46 mouse cellular contexts compared by ENCODE assay signal in genomic region chr9:15925237-15925636, GRCm38 (mm10). TPM values are rescaled to one million over a fixed set of nuclear protein-coding genes. Genes with fewer than 3 reads are reported as not detected.
"Had no signal": no experiment of that assay in that cellular context is flagged by ENCODE, and none has a peak within 500 bp of the region (broad histone marks: within the 10 kb centered on the region; RNA-seq: fewer than 3 reads in every experiment).

No protein-coding gene starts in this region.

- DNase-seq: left cerebral cortex, postnatal 4 days; liver; liver, embryonic 13.5 days; liver, postnatal 0 days; lung, adult 18-20 months; lung, adult 2 months; lung, embryonic 14.5 days; lung, postnatal 10 days; lung, postnatal 14 days; lung, postnatal 36 days; lung, postnatal 4 days; midbrain, embryonic 14.5 days had no signal

- ATAC-seq: liver, embryonic 12.5 days; liver, postnatal 0 days; lung, postnatal 0 days; midbrain, embryonic 13.5 days had no signal

- H3K27me3 ChIP-seq: limb, embryonic 13.5 days; limb, embryonic 15.5 days; liver, embryonic 13.5 days; liver, embryonic 15.5 days; lung, embryonic 15.5 days; midbrain, embryonic 12.5 days; midbrain, embryonic 13.5 days; neural tube, embryonic 12.5 days; neural tube, embryonic 13.5 days had no signal

- H3K4me3 ChIP-seq: limb, embryonic 10.5 days; limb, embryonic 12.5 days; limb, embryonic 13.5 days; limb, embryonic 15.5 days; liver, embryonic 12.5 days; liver, embryonic 13.5 days; liver, embryonic 15.5 days; lung, embryonic 15.5 days; megakaryocyte, embryonic 14.5 days; midbrain, embryonic 10.5 days; midbrain, embryonic 12.5 days; midbrain, embryonic 13.5 days; myocyte; neural tube, embryonic 12.5 days; neural tube, embryonic 13.5 days had no signal

- H3K9ac ChIP-seq: limb, embryonic 12.5 days; limb, embryonic 13.5 days; limb, embryonic 15.5 days; liver, embryonic 12.5 days; liver, embryonic 13.5 days; liver, embryonic 14.5 days; liver, embryonic 15.5 days; liver, postnatal 0 days; lung, embryonic 14.5 days; lung, embryonic 15.5 days; midbrain, embryonic 12.5 days; midbrain, embryonic 13.5 days; neural tube, embryonic 12.5 days; neural tube, embryonic 13.5 days had no signal

- H3K4me1 ChIP-seq: limb, embryonic 10.5 days; limb, embryonic 12.5 days; limb, embryonic 13.5 days; limb, embryonic 15.5 days; liver, embryonic 13.5 days; liver, embryonic 15.5 days; lung, embryonic 15.5 days; midbrain, embryonic 10.5 days; midbrain, embryonic 12.5 days; neural tube, embryonic 12.5 days had no signal

- H3K9me3 ChIP-seq: limb, embryonic 10.5 days; limb, embryonic 12.5 days; limb, embryonic 13.5 days; limb, embryonic 15.5 days; liver, embryonic 12.5 days; liver, embryonic 13.5 days; liver, embryonic 15.5 days; lung, embryonic 15.5 days; megakaryocyte, embryonic 14.5 days; midbrain, embryonic 10.5 days; midbrain, embryonic 12.5 days; midbrain, embryonic 13.5 days; neural tube, embryonic 12.5 days; neural tube, embryonic 13.5 days had no signal

- H3K36me3 ChIP-seq: limb, embryonic 10.5 days; limb, embryonic 12.5 days; limb, embryonic 13.5 days; limb, embryonic 15.5 days; liver, embryonic 12.5 days; liver, embryonic 13.5 days; liver, embryonic 15.5 days; lung, embryonic 15.5 days had no signal

- H3K4me2 ChIP-seq: limb, embryonic 12.5 days; limb, embryonic 13.5 days; limb, embryonic 15.5 days; liver, embryonic 11.5 days; liver, embryonic 12.5 days; liver, embryonic 13.5 days; liver, embryonic 15.5 days; lung, embryonic 14.5 days; lung, embryonic 15.5 days; midbrain, embryonic 11.5 days; midbrain, embryonic 12.5 days; midbrain, embryonic 13.5 days; neural tube, embryonic 12.5 days; neural tube, embryonic 13.5 days had no signal

- H3K27ac ChIP-seq: limb, embryonic 10.5 days; limb, embryonic 12.5 days; limb, embryonic 13.5 days; limb, embryonic 15.5 days; liver, embryonic 12.5 days; liver, embryonic 13.5 days; liver, embryonic 14.5 days; liver, embryonic 15.5 days; lung, embryonic 15.5 days; macrophage; midbrain, embryonic 10.5 days; midbrain, embryonic 12.5 days; midbrain, embryonic 13.5 days; neural tube, embryonic 12.5 days; neural tube, embryonic 13.5 days had no signal

RNA-seq across cellular contexts. Expression of gene Mtnr1b, which starts 50.9 kb away (rescaled TPM):
- total RNA-seq: left cerebral cortex, postnatal 10 days; left cerebral cortex, postnatal 14 days; left cerebral cortex, postnatal 25 days; left cerebral cortex, postnatal 36 days; left cerebral cortex, postnatal 4 days; liver, adult 2 months; megakaryocyte progenitor cell, adult 5-6 weeks; megakaryocyte, adult 5-6 weeks; megakaryocyte-erythroid progenitor cell, adult 5-6 weeks; midbrain, postnatal 0 days; monocyte, adult 5-6 weeks had no signal
- polyA plus RNA-seq: limb, embryonic 10.5 days; limb, embryonic 11.5 days; limb, embryonic 12.5 days; limb, embryonic 13.5 days; limb, embryonic 14.5 days; limb, embryonic 15.5 days; liver, adult 2 months; liver, embryonic 11.5 days; liver, embryonic 12.5 days; liver, embryonic 13.5 days; liver, embryonic 14.5 days; liver, embryonic 15.5 days; liver, embryonic 16.5 days; liver, postnatal 0 days; lung, adult 2 months; lung, embryonic 14.5 days; lung, embryonic 15.5 days; lung, embryonic 16.5 days; lung, postnatal 0 days; macrophage; midbrain, embryonic 10.5 days; midbrain, embryonic 11.5 days; midbrain, embryonic 12.5 days; midbrain, embryonic 13.5 days; midbrain, embryonic 14.5 days; midbrain, postnatal 0 days; myocyte; neural tube, embryonic 11.5 days; neural tube, embryonic 12.5 days; neural tube, embryonic 13.5 days had no signal
